Mouse (Mus musculus): Measurements from ENCODE around the gene Cenpv. TPM values are rescaled to one million over a fixed set of nuclear protein-coding genes. Genes with fewer than 3 reads are reported as not detected.

Gene Cenpv
- polyA plus RNA-seq, 1 experiment from 2014 or later: 18.9 TPM

DNA sequence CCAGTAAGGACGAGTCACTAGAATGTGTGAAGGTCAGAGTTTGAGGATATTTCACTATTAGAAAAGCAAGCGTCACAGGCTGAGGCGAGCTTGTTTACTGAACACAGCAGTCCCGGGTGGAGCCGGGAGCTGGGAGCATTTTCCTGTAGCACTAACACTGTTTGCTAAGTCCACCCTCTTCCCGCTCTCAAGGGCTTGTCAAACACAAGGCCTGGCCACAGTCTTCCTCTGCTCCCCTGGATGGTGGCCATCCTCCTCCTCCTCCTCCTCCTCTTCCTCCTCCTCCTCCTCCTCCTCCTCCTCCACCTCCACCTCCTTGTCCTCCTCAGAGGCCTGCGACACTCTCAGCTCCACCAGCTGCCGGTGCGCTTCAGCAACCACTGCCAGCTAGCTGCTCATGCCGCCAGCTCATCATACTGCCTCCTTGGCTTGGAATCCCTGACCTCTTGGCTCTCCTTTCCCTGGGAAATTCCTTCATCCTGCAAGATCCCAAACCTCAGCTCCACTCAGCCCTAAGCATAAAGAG, 43.7 kb downstream of the Cenpv start:
- no peak overlapping the region; the same call in 1 of the 2 replicates for H3K4me2 ChIP-seq
- H3K27me3 ChIP-seq (ENCODE audit: insufficient read depth, low read length): no peaks in the 10 kb centered on the region
- H3K36me3 ChIP-seq (ENCODE audit: insufficient read depth): no peaks in the 10 kb centered on the region
- H3K27ac ChIP-seq (ENCODE audit: low read depth): peak overlapping the region; percentile 91
- peaks cover 13% of the 10 kb centered on the region for H3K4me1 ChIP-seq (ENCODE audit: insufficient read depth)
- no peak for TF ChIP-seq CTCF (IDR thresholded peaks at IDR 0.05; ENCODE audit: low read depth)
- H3K9me3 ChIP-seq (ENCODE audit: low read depth, low read length): no peaks in the 10 kb centered on the region
- ATAC-seq (ENCODE audit: insufficient read depth): peak; percentile 70
- peak; percentile 67 for DNase-seq
- H3K4me3 ChIP-seq (ENCODE audit: low read depth, low read length): no peak overlapping the region
- WGBS: 17% methylated on average over 9 of the region's 10 CpGs
- peak overlapping the region; percentile 17; the same call in 1 of the 2 replicates for H3K9ac ChIP-seq

DNA sequence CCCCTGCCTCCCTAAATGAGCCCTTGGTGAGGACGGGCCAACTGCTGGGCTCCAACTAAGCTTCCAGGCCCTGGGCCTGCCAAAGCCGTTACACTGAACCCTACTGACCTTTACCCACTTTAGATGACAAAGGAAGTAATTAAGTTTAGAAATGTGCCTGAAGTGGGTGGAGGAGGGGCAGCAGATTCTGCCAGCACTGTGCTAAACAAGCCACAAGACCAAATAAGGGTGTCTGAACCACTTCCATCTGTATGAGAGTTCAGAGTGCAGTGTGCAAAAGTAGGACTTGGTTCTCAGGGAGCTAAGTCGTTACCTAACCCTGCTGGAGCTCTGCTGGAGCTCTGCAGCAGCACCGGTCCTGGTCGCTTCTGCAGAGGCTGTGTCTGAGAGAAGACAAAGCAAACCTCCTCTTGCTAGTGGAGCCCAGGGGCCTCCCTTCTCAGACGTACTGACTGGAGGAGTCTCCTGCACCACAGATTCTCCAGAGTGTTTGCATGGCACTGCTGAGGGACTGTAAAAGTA, 44.2 kb downstream of the Cenpv start:
- no peaks in the 10 kb centered on the region for H3K27me3 ChIP-seq (ENCODE audit: insufficient read depth, low read length)
- H3K4me3 ChIP-seq (ENCODE audit: low read depth, low read length): no peak overlapping the region
- H3K36me3 ChIP-seq (ENCODE audit: insufficient read depth): no peaks in the 10 kb centered on the region
- peak overlapping the region; percentile 32; the same call in 1 of the 2 replicates for H3K9ac ChIP-seq
- 4% methylated on average over 6 of the region's 6 CpGs for WGBS
- peak; percentile 79 for DNase-seq
- ATAC-seq (ENCODE audit: insufficient read depth): peak; percentile 81
- H3K9me3 ChIP-seq (ENCODE audit: low read depth, low read length): no peaks in the 10 kb centered on the region
- peak overlapping the region; percentile 91 for H3K27ac ChIP-seq (ENCODE audit: low read depth)
- TF ChIP-seq CTCF (IDR thresholded peaks at IDR 0.05; ENCODE audit: low read depth): no peak
- H3K4me1 ChIP-seq (ENCODE audit: insufficient read depth): peaks cover 13% of the 10 kb centered on the region
- H3K4me2 ChIP-seq: no peak overlapping the region; the same call in 1 of the 2 replicates

DNA sequence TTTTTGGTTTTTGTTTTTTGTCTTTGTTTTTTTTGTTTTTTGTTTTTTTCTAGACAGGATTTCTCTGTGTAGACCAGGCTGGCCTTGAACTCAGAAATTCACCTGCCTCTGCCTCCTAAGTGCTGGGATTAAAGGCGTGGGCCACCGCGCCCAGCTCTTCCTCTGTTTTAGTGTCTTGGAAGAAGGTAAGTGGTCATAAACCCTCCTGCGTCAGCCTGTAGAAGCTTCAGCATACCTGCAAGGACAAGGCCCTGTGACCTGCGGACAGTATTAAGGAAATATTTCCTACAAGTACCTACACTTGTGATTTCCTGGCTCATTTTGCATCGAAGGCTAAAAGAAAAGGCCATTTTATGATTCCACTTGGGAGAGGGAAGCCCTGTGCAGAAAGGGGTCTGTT, 45.4 kb downstream of the Cenpv start:
- H3K36me3 ChIP-seq (ENCODE audit: insufficient read depth): no peaks in the 10 kb centered on the region
- no peak overlapping the region for H3K9ac ChIP-seq
- no peak overlapping the region for H3K4me3 ChIP-seq (ENCODE audit: low read depth, low read length)
- H3K27ac ChIP-seq (ENCODE audit: low read depth): no peak overlapping the region
- peaks cover 13% of the 10 kb centered on the region for H3K4me1 ChIP-seq (ENCODE audit: insufficient read depth)
- ATAC-seq (ENCODE audit: insufficient read depth): no peak
- no peak for TF ChIP-seq CTCF (IDR thresholded peaks at IDR 0.05; ENCODE audit: low read depth)
- H3K27me3 ChIP-seq (ENCODE audit: insufficient read depth, low read length): no peaks in the 10 kb centered on the region
- WGBS: 89% methylated on average over 6 of the region's 6 CpGs
- no peak for DNase-seq
- no peaks in the 10 kb centered on the region for H3K9me3 ChIP-seq (ENCODE audit: low read depth, low read length)
- H3K4me2 ChIP-seq: no peak overlapping the region

DNA sequence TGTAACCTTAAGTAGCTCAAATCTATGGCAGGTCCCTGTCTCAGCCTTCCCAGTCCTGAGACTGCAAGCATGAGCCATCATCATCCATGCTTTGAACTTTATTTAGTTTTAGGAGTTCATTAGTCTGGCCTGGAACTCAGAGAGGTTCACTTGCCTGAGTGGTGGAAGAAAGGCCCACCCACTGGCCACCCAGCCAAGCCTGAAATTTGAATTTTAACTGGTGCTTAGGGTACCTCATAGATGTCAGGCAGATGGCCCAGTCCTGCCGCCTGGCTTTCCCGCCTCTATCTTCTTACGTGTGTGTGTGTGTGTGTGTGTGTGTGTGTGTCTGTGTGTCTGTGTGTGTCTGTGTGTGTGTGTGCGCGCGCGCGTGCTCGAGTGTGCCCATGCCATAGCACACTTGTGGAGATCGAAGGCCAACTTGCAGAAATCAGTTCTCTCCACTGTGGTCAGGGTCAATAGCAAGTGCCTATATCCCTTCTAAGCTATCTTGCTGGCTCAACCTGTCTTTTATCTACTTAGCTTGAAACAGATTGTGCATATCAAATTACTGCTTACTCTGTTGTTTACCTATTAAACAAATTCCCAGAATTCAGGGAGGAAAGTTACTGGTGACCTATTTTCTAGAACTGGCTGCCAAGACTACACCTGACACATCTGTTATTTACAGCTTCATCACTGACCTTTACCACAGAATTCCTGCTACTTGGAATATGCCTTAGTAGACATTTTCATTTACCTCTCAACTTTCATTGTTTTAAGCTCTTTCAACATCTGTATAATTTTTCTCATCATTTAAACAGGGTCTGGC, 51.3 kb downstream of the Cenpv start:
- no peak overlapping the region for H3K27ac ChIP-seq (ENCODE audit: low read depth)
- H3K27me3 ChIP-seq (ENCODE audit: insufficient read depth, low read length): no peaks in the 10 kb centered on the region
- no peak for TF ChIP-seq CTCF (IDR thresholded peaks at IDR 0.05; ENCODE audit: low read depth)
- no peak overlapping the region for H3K4me3 ChIP-seq (ENCODE audit: low read depth, low read length)
- DNase-seq (no peak), ATAC-seq (ENCODE audit: insufficient read depth) (no peak)
- no peak overlapping the region for H3K4me2 ChIP-seq
- H3K9ac ChIP-seq: no peak overlapping the region
- H3K4me1 ChIP-seq (ENCODE audit: insufficient read depth): no peaks in the 10 kb centered on the region
- WGBS: 90% methylated on average over 10 of the region's 10 CpGs
- no peaks in the 10 kb centered on the region for H3K36me3 ChIP-seq (ENCODE audit: insufficient read depth)
- no peaks in the 10 kb centered on the region for H3K9me3 ChIP-seq (ENCODE audit: low read depth, low read length)

DNA sequence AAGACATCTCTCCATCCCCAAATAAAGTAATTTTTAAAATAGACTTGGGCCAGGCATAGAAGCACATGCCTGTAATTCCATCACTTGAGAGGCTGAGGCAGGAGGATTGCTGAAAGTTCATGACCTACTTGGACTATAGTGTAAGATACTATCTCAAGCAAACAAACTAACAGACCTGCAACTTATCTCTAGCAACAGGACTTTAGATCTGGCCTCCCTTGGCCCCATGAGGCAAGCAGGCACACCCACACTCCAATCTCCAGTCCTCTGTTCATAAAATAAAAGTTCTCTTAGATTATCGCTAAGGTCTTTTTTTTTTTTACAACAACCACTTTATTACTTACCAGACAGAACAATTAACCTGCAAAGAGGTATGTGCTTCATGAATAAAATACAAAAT, 52.1 kb downstream of the Cenpv start:
- 92% methylated on average over 1 of the region's 1 CpGs for WGBS

DNA sequence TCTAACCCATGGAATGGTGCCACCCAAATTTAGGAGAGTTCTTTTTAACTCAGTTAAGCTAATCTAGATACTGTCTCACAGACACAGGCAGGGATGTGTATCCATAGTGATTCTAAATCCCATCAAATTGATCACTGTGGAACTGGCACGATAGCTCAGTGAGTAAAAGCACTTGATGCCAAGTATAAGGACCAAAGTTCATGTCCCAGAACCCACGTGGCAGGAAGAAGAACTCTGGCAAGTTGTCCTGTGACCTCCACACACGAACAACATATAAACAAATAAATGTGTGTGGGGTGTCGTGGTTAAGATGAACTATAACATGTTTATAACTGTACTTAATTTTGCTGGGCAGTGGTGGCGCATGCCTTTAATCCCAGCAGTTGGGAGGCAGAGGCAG, 59.5 kb downstream of the Cenpv start:
- Histone ChIP-seq H3K9me3 (ENCODE audit: low read depth, low read length) (no peaks in the 10 kb centered on the region), H3K36me3 (ENCODE audit: insufficient read depth) (no peaks in the 10 kb centered on the region), H3K4me3 (ENCODE audit: low read depth, low read length) (no peak overlapping the region), H3K27me3 (ENCODE audit: insufficient read depth, low read length) (no peaks in the 10 kb centered on the region), H3K4me1 (ENCODE audit: insufficient read depth) (no peaks in the 10 kb centered on the region), H3K4me2 (no peak overlapping the region), H3K27ac (ENCODE audit: low read depth) (no peak overlapping the region), H3K9ac (no peak overlapping the region)
- WGBS: 69% methylated on average over 5 of the region's 5 CpGs
- ATAC-seq (ENCODE audit: insufficient read depth) (no peak), DNase-seq (no peak)
- TF ChIP-seq CTCF (IDR thresholded peaks at IDR 0.05; ENCODE audit: low read depth): no peak

More for the DNA sequence above, 52.1 kb downstream of the Cenpv start:
- no peaks in the 10 kb centered on the region for H3K4me1 ChIP-seq (ENCODE audit: insufficient read depth)
- TF ChIP-seq CTCF (IDR thresholded peaks at IDR 0.05; ENCODE audit: low read depth): no peak
- H3K4me2 ChIP-seq: no peak overlapping the region
- no peaks in the 10 kb centered on the region for H3K36me3 ChIP-seq (ENCODE audit: insufficient read depth)
- no peak overlapping the region for H3K27ac ChIP-seq (ENCODE audit: low read depth)
- H3K4me3 ChIP-seq (ENCODE audit: low read depth, low read length): no peak overlapping the region
- DNase-seq: no peak
- no peak overlapping the region for H3K9ac ChIP-seq
- H3K9me3 ChIP-seq (ENCODE audit: low read depth, low read length): no peaks in the 10 kb centered on the region
- ATAC-seq (ENCODE audit: insufficient read depth): no peak
- no peaks in the 10 kb centered on the region for H3K27me3 ChIP-seq (ENCODE audit: insufficient read depth, low read length)

DNA sequence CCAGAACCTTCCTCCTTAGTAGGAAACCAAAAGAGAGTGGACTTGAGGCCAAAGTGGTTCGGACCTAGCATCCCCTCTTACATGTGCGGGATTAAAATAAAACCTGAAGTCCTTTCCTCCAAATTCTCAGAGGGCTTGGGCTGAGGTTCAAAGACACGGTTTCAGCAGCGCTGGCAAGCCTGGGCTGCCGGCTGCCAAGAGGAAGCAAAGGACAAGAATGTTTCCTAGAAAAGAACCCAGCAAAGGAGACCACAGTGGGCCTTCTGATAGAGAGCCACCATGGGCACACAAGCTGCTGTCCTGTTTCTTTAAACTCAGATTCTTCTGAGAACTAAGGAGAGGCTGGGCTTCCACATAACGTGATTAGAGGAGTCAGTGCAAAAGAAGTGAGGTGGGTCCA, 60.1 kb downstream of the Cenpv start:
- no peaks in the 10 kb centered on the region for H3K9me3 ChIP-seq (ENCODE audit: low read depth, low read length)
- TF ChIP-seq CTCF (IDR thresholded peaks at IDR 0.05; ENCODE audit: low read depth): no peak
- 66% methylated on average over 6 of the region's 6 CpGs for WGBS
- no peaks in the 10 kb centered on the region for H3K27me3 ChIP-seq (ENCODE audit: insufficient read depth, low read length)
- no peak overlapping the region for H3K4me3 ChIP-seq (ENCODE audit: low read depth, low read length)
- H3K36me3 ChIP-seq (ENCODE audit: insufficient read depth): no peaks in the 10 kb centered on the region
- no peaks in the 10 kb centered on the region for H3K4me1 ChIP-seq (ENCODE audit: insufficient read depth)
- H3K9ac ChIP-seq: no peak overlapping the region
- DNase-seq (no peak), ATAC-seq (ENCODE audit: insufficient read depth) (no peak)
- no peak overlapping the region for H3K27ac ChIP-seq (ENCODE audit: low read depth)
- H3K4me2 ChIP-seq: no peak overlapping the region

Data from lung, embryonic 14.5 days (tissue).